Mouse (Mus musculus): ENCODE measurements at regions not wholly inside any gene's neighbourhood (a gene's known extent, or its start where the extent isn't known, plus 50 kb on each side); places are given as distances from the start of the nearest gene placed in this dataset.
A peak's percentile ranks its signal among the peaks of the same experiment; 100 is the strongest.

- no peak for DNase-seq
Observed at GRCm38 (mm10) chr3:147283724-147284123, 431.6 kb downstream of the Ttll7 start.

- DNase-seq, result no peak
Observed at GRCm38 (mm10) chr3:147284357-147284756, 432.2 kb downstream of the Ttll7 start.

GRCm38 (mm10) chr3:147285496-147285895, 433.3 kb downstream of the Ttll7 start:
- DNase-seq, result peak; percentile 83

- DNase-seq, result peak; percentile 86
Observed at GRCm38 (mm10) chr3:147287503-147287902, 435.3 kb downstream of the Ttll7 start.

GRCm38 (mm10) chr3:147291696-147292327, 439.6 kb downstream of the Ttll7 start:
- peak; percentile 59 for DNase-seq

- DNase-seq, result peak; percentile 89
Observed at GRCm38 (mm10) chr3:147298065-147298464, 445.9 kb downstream of the Ttll7 start.

GRCm38 (mm10) chr3:147325522-147325921, 473.4 kb downstream of the Ttll7 start:
- peak; percentile 81 for DNase-seq

GRCm38 (mm10) chr3:147334301-147334700, 482.1 kb downstream of the Ttll7 start:
- no peak for DNase-seq

- no peak for DNase-seq
Observed at GRCm38 (mm10) chr3:147335286-147335685, 483.1 kb downstream of the Ttll7 start.

- no peak for DNase-seq
Observed at GRCm38 (mm10) chr3:147339427-147339826, 487.3 kb downstream of the Ttll7 start.

- peak; percentile 55 for DNase-seq
Observed at GRCm38 (mm10) chr3:147347278-147348039, 495.3 kb downstream of the Ttll7 start.

- DNase-seq, result no peak
Observed at GRCm38 (mm10) chr3:147387077-147387476, 534.9 kb downstream of the Ttll7 start.

- no peak for DNase-seq
Observed at GRCm38 (mm10) chr3:147398298-147398697, 546.1 kb downstream of the Ttll7 start.

GRCm38 (mm10) chr3:147412274-147412673, 560.1 kb downstream of the Ttll7 start:
- no peak for DNase-seq

- no peak for DNase-seq
Observed at GRCm38 (mm10) chr3:147416926-147417325, 564.8 kb downstream of the Ttll7 start.

GRCm38 (mm10) chr3:147419129-147419528, 567.0 kb downstream of the Ttll7 start:
- DNase-seq, result no peak

GRCm38 (mm10) chr3:147422196-147422595, 570.0 kb downstream of the Ttll7 start:
- no peak for DNase-seq

GRCm38 (mm10) chr3:147423895-147424575, 571.9 kb downstream of the Ttll7 start:
- no peak for DNase-seq

- DNase-seq, result no peak
Observed at GRCm38 (mm10) chr3:147428837-147429236, 576.7 kb downstream of the Ttll7 start.

- no peak for DNase-seq
Observed at GRCm38 (mm10) chr3:147442925-147443690, 590.9 kb downstream of the Ttll7 start.

- DNase-seq, result no peak
Observed at GRCm38 (mm10) chr3:147443691-147443960, 591.5 kb downstream of the Ttll7 start.

- DNase-seq, result no peak
Observed at GRCm38 (mm10) chr3:147444005-147444763, 592.0 kb downstream of the Ttll7 start.
